In the genomic region with DNA sequence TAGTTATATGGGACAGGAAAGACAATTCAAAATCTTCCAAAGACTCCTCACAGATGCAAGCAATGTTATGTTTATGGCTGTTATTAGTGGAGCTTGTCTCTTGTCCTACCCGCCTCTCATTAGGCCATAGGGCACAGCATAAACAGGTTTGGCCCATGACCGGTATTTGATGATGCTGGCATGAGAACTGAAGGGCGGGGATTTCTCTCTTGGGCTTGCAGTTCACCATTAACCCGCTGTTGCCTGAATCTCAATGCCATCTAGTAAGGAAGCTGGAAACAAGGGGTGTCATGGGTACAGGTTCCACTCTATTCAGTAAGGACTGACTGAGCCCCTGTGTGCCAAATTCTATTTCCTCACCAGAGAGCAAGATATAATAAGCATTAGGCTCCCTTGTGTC, we compare ENCODE assay signal across 15 mouse cellular contexts.
A peak's percentile ranks its signal among the peaks of the same experiment; 100 is the strongest.
DNase-seq lines count a peak whose midpoint lies in the region; ATAC-seq and TF ChIP-seq lines count a peak whose summit lies in the region.
"Had no signal": no experiment of that assay in that cellular context is flagged by ENCODE, and none has a peak within 500 bp of the region (broad histone marks: within the 10 kb centered on the region; RNA-seq: fewer than 3 reads in every experiment).

No protein-coding gene starts in this region.

- H3K27ac ChIP-seq in kidney, postnatal 0 days = 0 out of 2 replicates have a peak overlapping the region, but pooled peaks have one; percentile 6
- H3K27ac ChIP-seq in midbrain, embryonic 11.5 days (ENCODE audit: low read depth, low read length) = no peak overlapping the region
- H3K27ac ChIP-seq: forebrain, embryonic 12.5 days; hindbrain, embryonic 15.5 days; midbrain, embryonic 10.5 days had no signal

- 57% methylated on average over 4 of the region's 4 CpGs for WGBS in kidney, postnatal 0 days
- WGBS in midbrain, embryonic 11.5 days = 90% methylated on average over 4 of the region's 4 CpGs

- no peak overlapping the region for H3K4me2 ChIP-seq in kidney, postnatal 0 days (ENCODE audit: low read length)
- H3K4me2 ChIP-seq in midbrain, embryonic 11.5 days = no peak overlapping the region
- H3K4me2 ChIP-seq: forebrain, embryonic 12.5 days; heart, embryonic 12.5 days; hindbrain, embryonic 15.5 days had no signal

- peak; percentile 75 for DNase-seq in heart, adult 11 months
- no peak for DNase-seq in heart, postnatal 36 days
- DNase-seq in urinary bladder, adult 18-20 months (ENCODE audit: low spot score in 2 of 2) = peak; percentile 26 to 53
- no peak for DNase-seq in urinary bladder, adult 2 months (ENCODE audit: low spot score)
- DNase-seq in kidney, postnatal 0 days (ENCODE audit: low spot score) = no peak
- DNase-seq in urinary bladder, postnatal 36 days (ENCODE audit: low spot score in 2 of 2) = peak; percentile 33 to 64
- DNase-seq in right cerebral cortex, adult 18-20 months = no peak
- DNase-seq in midbrain, embryonic 11.5 days (ENCODE audit: low spot score, missing footprints) = no peak
- DNase-seq: B cell, adult 2 months; cerebellum, postnatal 14 days; lung, adult 2 months had no signal

- no peaks in the 10 kb centered on the region for H3K9me3 ChIP-seq in kidney, postnatal 0 days (replicated peaks; ENCODE audit: low read length)
- no peaks in the 10 kb centered on the region for H3K9me3 ChIP-seq in midbrain, embryonic 11.5 days (ENCODE audit: control insufficient read depth, low read length)
- H3K9me3 ChIP-seq: forebrain, embryonic 12.5 days; heart, embryonic 12.5 days; hindbrain, embryonic 15.5 days; midbrain, embryonic 10.5 days had no signal

- H3K4me1 ChIP-seq in kidney, postnatal 0 days (replicated peaks; ENCODE audit: insufficient read depth, low read length) = no peaks in the 10 kb centered on the region
- H3K4me1 ChIP-seq in midbrain, embryonic 11.5 days (ENCODE audit: control insufficient read depth, insufficient read depth, low read length) = no peaks in the 10 kb centered on the region
- H3K4me1 ChIP-seq: forebrain, embryonic 12.5 days; heart, embryonic 12.5 days; hindbrain, embryonic 15.5 days; midbrain, embryonic 10.5 days had no signal

- intact Hi-C loops in heart, postnatal 36 days (cut with DNase I) = no loop called here

- no peak overlapping the region for H3K9ac ChIP-seq in kidney, postnatal 0 days (ENCODE audit: low read depth, low read length)
- H3K9ac ChIP-seq in midbrain, embryonic 11.5 days (ENCODE audit: low read length) = no peak overlapping the region
- H3K9ac ChIP-seq: forebrain, embryonic 12.5 days; heart, embryonic 12.5 days; hindbrain, embryonic 15.5 days had no signal

- H3K4me3 ChIP-seq in kidney, postnatal 0 days (replicated peaks; ENCODE audit: low read depth, low read length) = no peak overlapping the region
- no peak overlapping the region for H3K4me3 ChIP-seq in midbrain, embryonic 11.5 days (ENCODE audit: low read depth, low read length)
- H3K4me3 ChIP-seq: forebrain, embryonic 12.5 days; heart, embryonic 12.5 days; hindbrain, embryonic 15.5 days; midbrain, embryonic 10.5 days had no signal

- no peaks in the 10 kb centered on the region for H3K27me3 ChIP-seq in kidney, postnatal 0 days (ENCODE audit: insufficient read depth, low read length)
- no peaks in the 10 kb centered on the region for H3K27me3 ChIP-seq in midbrain, embryonic 11.5 days (ENCODE audit: control insufficient read depth, insufficient read depth, low read length)
- H3K27me3 ChIP-seq: forebrain, embryonic 12.5 days; hindbrain, embryonic 15.5 days had no signal

- H3K36me3 ChIP-seq in kidney, postnatal 0 days (ENCODE audit: insufficient read depth, low read length) = no peaks in the 10 kb centered on the region
- H3K36me3 ChIP-seq in midbrain, embryonic 11.5 days (ENCODE audit: control insufficient read depth, insufficient read depth, low read length) = no peaks in the 10 kb centered on the region
- H3K36me3 ChIP-seq: forebrain, embryonic 12.5 days; heart, embryonic 12.5 days; hindbrain, embryonic 15.5 days; midbrain, embryonic 10.5 days had no signal

- ATAC-seq in kidney, postnatal 0 days (replicated peaks; ENCODE audit: low FRiP score, low read depth) = no peak
- no peak for ATAC-seq in midbrain, embryonic 11.5 days (ENCODE audit: low FRiP score)

- no peak for TF ChIP-seq CTCF in kidney, postnatal 0 days (IDR thresholded peaks at IDR 0.05; ENCODE audit: low read depth)

Comparison
In these comparisons a context has a peak if more than half of its experiments do, and no peak if none do; other contexts are left out.
1. DNase-seq: peak in heart, adult 11 months (single experiment), urinary bladder, adult 18-20 months (2 of 2) and urinary bladder, postnatal 36 days (2 of 2); none in heart, postnatal 36 days (0 of 2), urinary bladder, adult 2 months (single experiment), kidney, postnatal 0 days (single experiment), right cerebral cortex, adult 18-20 months (single experiment) and midbrain, embryonic 11.5 days (single experiment).